Mouse (Mus musculus) left cerebral cortex, adult 9 months (tissue): Measurements from ENCODE around the gene Mfsd12.

ENCODE experiments used
- DNase-seq, 2 experiments: peaks; one replicate each; pipeline ENCODE4 v3.0.0; 2022; ENCODE audit warnings: low spot score in 2 of 2

Mfsd12 gene

DNA sequence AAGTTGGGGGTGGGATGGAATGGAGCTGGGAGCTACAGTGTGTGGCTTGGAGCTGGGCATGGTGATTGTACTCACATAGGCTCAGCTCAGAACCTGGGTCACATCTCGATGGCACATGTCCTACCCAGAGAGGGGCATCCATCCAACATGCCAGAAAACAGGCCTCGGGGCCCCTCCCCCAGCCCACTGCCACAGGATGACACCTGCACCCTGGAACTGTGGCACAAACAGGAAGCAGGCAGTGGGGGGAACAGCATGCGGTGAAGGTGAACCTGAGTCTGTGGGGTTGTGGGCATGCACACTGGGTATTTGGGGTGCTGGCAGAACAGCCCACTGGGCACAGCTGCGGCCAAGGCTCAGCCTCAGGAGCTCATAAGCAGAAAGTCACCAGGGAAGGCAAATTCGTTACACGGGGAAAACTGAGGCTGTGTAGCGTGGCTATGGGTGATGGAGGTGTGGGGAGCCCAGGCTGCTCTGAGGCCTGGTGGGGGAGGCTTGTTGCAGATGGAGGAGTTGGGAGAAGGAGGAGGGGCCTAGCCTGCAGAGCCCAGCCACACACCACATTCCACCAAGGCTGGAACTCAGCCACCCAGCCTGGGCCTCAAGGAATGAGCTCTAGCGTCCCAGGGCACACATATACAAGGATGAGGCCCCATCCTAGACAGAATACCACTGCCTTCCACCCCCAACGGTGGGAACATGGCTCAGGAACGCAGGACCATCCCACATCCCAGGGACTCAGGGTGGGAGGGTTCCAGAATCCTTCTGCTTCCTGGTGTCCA is 27.9 kb upstream of the Mfsd12 start:
- no peak for DNase-seq

DNA sequence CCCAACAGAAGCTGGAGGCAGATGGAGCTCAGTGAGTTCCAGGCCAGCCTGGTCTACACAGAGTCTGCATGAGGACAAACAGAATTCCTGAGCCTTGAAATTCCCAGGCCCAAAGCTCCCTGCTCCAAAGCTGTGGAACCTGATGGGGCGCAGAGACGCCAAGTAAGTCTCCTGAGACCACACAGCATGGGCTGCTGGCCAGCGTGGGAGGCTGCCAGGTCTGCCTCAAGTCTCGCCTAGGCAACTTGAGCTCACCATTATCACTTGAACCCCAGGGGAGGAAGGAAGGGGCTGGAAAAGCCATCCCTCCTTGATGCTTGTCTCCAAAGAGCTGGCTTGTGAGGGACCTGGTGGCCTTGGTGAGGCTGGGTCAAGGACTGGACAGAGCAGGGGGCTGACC is 27.3 kb upstream of the Mfsd12 start:
- no peak for DNase-seq

DNA sequence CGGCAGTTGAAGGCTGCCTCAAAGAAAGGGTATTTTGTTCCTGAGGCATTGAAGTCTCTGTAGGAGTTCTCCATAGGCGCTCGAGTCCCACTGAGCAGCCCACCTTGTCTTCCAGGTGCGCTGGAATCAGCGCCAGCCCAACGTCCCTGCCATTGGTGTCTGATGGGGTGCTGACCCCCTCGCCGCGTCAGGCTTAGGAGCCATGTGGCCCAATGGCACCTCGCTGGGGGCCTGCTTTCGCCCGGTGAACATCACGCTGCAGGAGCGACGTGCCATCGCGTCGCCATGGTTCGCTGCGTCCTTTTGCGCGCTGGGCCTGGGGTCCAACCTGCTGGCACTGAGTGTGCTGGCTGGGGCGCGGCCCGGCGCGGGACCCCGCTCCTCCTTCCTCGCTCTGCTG is 25.0 kb upstream of the Mfsd12 start:
- no peak for DNase-seq

DNA sequence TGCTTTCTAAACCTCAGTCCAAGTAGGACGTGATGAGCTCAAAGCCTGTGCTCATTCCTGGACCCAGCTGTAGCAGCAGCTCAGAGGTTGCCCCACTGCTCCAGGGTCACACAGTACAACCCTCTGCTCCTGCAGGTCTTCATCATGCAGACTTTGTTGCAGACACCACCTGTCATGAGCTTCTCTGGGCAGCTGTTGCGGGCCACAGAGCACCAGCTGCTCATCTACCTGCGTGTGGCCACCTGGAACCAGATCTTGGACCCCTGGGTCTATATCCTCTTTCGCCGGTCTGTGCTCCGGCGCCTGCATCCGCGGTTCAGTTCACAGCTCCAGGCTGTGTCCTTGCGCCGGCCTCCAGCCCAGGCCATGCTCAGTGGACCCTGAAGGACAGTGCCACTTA is 23.0 kb upstream of the Mfsd12 start:
- no peak for DNase-seq

DNA sequence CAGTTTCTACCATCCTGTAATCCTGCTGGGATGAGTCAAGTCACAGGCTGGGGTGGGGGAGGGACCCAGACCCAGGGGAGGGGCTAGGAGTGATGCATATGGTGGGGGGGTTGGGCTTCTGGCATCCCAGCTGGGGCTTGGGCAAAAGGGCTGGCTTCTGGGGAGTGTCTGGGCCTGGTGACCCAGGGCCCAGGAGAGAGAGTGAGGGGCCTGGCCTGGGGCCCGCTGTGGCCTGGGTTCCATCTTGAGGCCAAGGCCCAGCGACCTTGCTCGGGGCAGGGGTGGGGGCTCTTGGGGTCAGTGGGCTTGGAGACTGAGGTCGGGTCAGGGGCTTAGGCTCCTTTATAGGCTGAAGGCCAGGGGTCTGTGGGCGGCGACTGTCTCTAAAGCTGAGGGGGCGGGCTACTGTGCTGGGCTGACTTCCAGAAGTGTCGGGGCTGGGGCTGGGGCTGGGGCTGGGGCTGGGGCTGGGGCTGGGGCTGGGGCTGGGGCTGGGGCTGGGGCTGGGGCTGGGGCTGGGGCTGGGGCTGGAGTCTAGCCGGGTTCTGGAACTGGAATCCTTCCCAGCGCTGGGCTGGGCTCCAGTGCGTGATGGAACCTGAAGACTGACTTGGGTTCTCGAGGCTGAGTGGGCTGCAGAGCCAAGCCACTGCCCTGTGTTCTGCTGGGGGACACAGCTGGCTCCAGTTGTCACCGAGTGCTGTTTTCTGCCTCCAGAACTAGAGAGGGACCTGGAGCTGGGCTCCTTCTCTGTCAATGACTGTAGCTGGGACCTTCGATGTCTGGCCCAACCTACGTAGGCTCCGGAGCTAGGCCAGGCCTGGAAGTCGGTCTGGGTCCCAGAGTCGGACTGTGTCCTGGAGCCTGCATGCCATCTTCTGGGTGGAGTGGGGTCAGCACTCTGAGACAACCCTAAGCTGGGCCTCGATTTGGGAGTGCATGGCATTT is 21.6 kb upstream of the Mfsd12 start:
- no peak for DNase-seq

DNA sequence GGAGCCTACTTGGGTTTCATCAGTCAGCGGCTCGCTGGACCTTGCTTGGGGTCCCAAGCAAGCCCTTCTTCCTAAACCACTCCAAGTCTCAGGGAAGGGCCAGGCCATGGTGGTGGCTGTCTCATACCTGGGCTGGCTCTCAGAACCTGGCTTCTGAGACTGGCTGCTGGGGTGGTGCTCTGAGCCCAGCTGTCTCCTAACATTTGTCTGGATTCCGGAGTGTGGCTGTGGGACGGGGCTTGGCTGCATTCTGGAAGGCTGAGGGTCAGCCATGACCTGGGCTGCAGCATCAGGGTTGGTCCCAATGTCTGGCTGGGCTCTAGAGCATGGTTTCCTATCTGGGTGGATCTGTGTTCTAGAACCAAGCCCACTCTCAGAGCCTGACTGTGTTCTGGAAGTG is 20.7 kb upstream of the Mfsd12 start:
- DNase-seq: no peak

DNA sequence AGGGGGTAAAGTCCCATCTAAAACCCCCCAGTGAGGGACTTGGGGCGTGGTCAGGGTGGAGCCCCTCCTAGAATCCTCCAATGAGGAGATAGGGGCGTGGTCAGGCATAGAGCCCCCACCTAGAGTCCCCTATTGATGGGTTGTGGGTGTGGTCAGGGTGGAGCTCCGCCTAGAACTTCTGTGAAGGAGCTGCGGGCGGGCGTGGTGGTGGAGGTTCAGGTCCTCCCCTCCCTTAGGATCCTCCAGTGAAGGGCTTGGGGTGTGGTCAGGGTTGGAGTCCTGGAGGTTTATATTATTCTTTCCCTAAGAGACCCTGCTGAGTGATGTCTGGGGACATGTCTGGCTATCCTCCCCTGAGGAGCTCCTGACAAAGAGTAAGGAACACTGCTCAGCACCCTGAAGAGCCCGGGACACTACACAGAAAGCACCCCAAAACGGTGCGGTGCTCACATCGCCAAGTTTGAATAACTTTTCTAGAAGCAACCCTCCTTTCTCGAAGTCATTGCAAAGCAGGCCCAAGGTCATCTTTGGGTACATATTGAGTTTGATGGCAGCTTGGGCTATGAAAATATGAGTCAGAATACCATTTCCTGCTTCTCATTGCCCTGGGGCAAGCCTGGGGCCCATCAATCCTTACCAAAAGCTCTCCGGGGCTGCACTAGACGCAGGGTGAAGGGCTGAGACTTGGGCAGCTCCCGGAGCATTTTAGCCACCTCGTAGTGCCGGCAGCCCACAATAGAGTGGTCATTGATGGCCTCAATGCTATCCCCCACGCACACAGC is 16.5 kb upstream of the Mfsd12 start:
- no peak for DNase-seq

DNA sequence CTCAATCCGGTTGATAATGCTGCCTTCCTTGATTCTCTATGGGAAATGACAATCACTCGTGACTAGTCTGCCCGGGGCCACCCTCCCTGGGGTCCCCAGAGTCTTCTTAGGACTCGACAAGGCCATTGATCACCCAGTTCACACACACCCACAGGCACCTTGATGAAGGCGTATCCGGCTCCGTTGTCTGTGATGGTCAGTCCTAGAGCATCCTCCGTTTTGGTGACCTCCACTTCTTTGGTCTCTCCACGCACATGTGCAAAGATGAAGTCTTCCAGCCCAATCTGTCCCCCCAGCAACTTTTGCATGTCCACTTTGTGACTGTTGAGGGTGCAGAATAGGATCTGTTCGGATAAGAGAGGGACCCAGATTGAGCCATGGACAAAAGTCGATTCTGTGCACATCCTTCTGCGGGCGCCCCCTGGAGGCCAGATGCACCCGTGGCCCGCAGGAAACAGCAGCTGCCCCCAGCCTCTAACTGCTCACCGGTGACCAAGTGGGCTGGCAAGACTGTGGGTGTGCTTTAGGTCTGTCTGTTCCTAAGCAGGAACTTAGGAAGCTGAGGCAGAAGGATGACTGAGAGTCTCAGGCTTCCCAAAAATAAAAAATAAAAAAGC is 15.8 kb upstream of the Mfsd12 start:
- DNase-seq: peak in 1 of 2 experiments; percentile 61

DNA sequence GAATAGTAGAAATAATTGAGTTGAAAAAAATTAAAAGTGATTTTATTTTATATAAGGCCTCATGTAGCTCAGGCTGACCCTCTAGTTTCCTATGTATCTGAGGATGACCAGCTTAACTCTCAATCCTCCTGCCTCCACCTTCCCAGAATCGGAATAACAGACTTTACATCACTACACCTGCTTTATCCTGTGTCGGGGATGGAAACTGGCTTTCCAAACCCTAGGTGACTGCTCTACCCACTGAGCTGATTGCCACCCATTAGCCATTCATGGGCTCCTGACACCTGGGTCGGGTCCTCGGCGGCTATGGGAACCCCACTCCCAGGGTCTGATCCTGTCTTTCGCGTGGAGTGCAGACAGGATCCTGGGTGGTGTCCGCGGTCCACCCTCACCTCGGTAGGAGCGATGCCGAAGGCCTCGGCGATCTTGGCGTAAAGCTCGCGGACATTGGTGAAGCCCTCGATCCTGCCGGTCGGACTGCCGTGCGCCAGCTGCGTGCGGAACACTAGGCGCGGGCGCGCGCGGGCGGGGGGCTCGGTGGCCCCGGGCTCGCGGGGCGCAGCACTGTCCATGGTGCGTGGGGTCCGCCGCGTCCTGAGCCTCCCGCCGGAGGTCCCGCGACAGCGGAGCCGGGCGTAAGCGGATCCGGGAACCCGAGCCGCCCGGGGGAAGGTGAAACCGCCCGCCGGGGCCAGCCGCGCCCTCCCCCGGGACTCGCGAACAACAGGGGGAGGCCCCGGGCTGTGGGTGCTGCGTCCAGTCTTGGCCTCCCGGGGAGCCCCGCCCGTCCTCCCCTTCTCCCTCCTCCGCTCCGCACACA is 14.4 kb upstream of the Mfsd12 start, which contains the start of gene Gipc3:
Gipc3 (minus strand) TSS at position 581 of the 820 bp plus-strand sequence.
- DNase-seq: no peak

DNA sequence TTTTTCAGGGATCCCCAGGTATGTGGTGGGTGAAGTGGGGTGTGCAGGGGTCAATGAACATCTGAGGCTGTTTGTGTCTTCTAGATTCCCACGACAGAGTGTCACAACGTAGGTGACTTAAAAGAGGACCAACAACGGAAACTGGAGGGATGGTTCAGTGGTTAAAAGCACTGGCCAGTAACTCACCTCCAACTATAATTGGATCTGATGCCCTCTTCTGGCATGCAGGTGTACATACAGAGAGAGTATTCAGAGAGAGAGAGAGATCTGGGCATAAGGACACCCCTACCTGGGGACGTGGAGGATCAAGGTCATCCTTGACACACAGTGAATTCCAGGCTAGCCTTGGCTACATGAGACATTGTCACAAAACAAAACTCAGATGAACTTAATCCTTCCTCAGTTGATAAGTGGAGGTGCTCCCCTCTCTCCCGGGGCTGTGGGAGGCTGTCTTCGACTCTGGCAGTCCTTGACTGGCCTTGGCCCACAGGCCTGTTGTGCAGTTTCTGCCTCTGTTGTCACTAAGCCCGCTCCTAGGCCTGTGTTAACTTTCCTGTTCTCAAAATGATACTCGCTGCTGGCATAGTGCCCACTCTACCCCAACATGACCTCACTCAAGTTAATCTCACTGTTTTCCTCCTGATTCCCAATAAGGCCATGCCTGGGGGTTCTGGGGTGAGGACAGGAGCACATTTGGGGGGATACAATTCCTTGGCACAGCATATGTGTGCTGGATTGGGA is 12.7 kb upstream of the Mfsd12 start:
- no peak for DNase-seq

DNA sequence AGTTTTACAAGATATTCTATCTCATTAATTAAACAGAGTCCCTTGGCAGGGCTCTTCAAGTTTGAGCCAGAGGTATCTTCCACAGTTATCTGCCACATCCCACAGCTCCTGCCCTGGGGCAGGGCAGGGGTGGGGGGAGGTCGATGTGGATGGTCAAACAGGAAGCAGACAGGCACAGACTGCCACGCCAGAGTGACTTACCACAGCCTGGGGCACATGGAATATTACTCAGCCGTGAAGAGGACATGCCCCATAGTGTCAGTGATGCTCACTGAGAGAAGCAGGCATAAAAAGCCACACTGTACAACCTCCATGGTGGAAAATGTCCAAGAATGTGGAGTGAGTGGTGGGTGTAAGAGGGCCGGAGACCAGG is 12.1 kb upstream of the Mfsd12 start:
- no peak for DNase-seq

DNA sequence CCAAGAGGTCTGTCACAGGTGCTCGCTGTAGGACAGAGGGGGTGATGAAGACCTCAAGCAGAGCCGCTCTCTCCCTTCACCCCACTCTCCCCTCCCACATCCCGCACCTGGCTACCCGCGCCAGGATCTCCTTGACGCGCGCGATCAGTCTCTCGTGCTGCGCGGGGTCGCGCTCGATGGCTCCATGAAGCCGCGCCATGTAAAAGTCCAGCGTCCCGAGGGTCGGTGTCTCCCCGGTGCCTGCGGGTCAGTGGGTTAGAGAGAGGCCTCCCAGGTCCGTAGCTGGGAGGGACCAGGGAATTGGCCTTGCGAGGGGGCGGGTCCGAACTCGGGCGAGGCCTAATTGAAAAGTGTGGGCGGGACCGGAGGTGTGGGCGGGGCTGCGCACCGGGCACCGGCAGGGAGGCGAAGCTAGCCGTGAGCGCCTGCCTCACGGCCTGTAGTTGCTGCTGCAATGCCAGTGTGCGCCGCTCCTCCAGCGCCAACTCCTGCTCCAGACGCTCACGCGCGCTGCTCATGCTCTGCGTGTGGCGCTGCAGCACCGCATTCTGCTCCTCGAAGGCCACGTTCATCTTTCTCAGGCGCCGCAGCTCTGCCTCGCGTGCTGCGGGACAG is 10.7 kb upstream of the Mfsd12 start:
- no peak for DNase-seq

DNA sequence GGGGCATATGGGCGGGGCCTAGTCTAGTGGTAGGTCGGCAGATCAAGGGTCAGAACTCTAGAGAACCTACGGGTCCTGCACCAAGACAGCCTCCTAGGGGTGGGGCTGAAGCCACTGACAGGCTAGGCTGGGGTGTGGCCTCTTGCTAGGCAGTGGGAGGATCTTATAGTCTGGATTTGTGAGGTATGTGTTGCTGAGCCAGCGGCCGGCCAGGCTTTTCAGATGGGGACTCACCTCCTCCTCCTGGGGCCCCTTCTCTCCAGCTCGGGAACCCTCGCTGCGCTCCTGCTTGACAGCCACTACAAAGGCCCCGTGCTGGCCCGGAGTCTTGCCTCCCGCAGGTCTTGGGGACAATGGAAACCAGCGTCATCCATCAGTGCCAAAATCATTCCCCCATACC is 8.1 kb upstream of the Mfsd12 start:
- no peak for DNase-seq

DNA sequence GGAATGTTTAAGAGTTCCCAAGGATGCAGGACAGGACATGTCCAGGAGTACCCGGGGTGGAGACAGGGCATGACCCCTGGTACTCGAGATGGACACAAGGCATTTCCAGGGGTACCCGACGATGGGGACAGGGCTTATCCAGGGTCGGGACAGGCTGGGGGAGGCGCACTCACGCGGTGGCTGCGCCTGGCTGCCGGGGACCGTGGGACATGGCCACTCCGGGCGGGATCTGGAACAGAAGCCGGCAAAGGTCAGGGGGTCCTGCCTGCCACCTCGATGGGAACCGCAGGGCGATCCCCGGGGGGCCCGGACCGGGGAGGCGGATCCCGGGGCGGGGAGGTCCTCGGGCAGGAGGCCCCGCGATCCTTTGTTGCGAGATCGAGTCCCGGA is 7.3 kb upstream of the Mfsd12 start:
- no peak for DNase-seq

DNA sequence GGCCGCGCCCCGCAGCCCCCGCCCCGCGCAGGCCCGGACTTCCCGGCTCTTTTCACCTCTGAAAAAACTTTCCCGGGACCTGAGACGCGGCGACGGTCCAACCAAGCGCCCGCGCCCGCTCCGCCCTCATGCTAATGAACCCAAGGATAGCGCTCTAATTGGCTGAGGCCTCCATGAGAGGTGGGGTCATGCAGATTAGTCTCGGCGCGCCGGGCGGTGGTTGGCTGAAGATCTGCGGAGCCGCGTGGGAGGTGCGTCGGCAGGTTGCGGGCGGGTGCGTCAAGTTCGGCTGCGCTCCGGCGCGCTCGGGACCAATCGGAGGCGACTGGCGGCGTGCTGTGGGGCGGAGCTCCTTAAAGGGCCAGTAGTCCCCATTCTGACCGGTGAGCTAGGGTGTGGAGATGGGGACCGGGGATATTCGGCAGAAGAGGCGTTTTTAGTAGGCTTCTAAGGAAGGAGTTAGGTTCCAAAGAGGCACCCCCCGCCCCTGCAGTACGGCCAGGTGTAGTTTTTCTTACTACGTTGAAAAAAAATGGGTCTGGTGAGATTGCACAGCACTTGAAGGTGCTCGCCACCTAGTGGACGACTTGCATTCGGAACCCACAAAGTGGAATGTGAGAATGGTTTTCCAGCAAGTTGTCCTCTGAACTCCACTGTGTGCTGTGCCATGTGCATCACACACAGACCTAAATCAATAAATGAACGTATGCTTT is 6.8 kb upstream of the Mfsd12 start, which contains the start of gene Hmg20b:
Hmg20b (minus strand) TSS at position 130 of the 713 bp plus-strand sequence.
- peak; percentile 99 for DNase-seq

DNA sequence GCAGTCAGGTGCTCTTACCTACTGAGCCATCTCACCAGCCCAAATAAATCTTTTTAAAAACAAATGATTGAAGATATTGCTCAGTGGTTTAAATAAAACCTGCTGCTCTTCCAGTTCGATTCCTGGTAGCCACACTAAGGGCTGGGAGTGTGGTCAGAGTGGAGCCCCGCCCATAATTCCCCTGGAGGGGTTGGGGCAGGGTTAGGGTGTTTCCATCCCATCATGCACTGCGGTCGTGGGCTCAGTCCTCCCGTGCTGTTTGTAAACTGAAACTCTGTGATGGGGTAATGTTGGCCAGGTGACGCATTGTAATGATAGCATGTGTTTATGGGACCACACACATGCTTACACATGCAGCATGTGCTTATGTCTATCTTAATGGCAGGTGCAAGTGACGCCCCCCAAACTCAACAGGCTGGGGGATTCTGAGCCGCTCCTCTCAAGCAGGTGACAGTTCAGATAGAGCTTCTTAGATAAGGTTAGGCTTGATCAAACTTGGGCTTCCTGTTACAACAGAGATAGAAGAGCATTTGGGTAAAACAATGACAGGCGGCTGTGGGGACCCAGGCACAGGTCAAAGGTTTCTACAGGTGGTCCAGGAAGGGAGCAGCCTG is 5.5 kb upstream of the Mfsd12 start:
- no peak for DNase-seq

DNA sequence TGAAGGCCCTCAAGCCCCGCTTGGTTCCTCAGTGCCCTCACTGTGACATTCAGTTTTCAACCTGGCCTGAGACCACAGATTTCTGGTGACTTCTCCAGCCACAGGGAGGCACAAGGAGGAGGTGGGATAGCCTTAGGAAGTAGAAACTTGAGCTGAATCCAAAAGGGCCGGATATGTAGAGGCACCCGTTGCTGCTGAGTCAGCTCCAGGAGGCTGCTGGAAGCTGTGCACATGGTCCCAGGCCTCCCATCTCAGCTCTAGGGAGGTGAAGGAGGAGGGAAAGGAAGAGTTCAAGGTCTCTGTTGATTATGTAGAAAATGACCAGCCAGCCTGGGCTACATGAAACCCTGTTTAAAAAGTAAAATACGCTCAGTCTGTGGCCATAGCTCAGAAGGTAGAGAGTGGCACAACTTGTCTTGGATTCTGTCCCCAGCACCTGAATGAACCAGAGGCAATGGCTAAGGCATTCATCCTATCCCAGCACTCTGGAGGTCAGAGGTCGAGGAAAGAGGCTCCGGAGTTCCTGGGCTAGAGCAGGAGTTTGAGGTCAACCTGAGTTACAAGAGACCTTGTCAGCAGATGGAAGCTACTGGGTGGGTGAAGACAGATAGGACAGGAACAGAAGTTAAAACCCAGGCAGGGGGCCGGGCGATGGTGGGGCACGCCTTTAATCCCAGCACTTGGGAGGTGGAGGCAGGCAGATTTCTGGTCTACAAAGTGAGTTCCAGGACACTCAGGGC is 2.4 kb upstream of the Mfsd12 start:
- DNase-seq: no peak

DNA sequence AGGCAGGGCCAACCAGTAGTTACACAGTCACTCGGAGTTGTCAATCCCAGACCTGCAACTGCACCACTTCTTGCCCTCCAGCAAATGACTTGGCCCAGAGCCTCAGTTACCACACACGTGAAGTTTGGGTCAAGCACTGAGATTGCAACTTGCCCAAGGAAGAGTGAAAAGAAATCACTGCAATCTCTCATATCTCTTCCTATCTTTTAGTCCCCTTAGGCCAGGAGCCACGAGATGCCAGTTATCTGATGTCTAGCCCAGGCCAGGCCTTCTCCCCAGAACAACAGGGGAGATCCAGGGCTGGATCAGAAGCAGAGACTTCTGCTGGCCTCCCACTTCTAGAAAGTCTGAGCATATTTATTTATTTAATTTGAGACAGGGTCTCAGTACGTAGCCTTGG is 1.8 kb upstream of the Mfsd12 start:
- no peak for DNase-seq
